Mouse (Mus musculus) heart, adult 18-20 months (tissue): ENCODE results near the gene Vps13c. TPM values are rescaled to one million over a fixed set of nuclear protein-coding genes. Genes with fewer than 3 reads are reported as not detected.

Source experiments
- DNase-seq, 2 experiments: peaks; one replicate each; pipeline ENCODE4 v3.0.0; 2021 to 2022; ENCODE audit warnings: mixed read lengths in 1 of 2
- total RNA-seq, 2 experiments: library from RNA; stranded (reverse); gene quantifications; 2 replicates each; pipeline ENCODE4 v1.2.3; 2021

Gene Vps13c
- total RNA-seq, 2 experiments from 2014 or later, result 48.4 to 50.0 TPM

DNA sequence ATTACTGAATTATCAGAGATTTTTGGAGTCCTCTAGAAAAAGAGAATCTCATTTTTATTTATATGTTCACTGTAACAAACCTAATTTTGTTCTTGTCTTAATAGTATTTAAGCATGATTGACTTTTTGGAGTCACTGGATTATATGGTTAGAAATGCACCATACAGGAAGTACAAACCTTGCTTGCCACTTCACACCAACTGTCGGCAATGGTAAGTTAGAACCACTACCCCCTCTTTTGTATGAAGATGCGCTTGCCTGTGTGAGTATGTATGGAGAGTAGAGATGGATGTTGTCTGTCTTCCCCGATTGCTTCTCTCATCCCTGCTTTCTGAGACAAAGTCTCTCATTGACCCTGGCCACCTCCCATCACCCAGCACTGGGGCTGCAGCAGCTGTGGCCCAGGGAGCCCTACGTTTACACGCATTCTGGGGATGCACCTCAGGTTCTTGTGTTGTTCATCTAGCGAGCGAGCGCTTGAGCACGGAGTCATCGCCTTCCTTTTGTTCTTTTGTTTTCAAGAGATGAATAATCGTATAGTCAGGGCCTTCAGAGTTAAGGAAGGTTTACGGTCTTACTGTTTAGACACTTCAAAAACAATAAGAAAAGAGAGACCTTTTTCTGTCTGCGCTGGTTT, 43.3 kb downstream of the Vps13c start:
- DNase-seq, result no peak

DNA sequence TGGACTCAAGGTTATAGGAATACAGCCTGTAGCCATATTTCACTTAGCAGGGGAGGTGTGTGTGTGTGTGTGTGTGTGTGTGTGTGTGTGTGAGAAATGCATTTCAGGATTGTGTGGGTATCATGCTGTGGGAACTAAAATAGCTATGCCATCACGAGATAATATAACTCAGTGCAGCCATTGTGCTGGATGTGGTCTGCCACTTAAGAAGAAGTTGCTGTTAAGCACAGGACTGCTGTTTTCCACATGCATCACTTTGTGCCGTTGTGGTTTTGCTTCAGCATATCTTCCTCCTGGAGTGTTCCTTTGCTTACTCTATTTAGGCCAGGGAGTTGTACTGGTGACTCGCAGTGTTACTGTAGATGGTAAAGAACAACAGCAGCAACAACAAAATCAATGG, 43.9 kb downstream of the Vps13c start:
- DNase-seq, result no peak

DNA sequence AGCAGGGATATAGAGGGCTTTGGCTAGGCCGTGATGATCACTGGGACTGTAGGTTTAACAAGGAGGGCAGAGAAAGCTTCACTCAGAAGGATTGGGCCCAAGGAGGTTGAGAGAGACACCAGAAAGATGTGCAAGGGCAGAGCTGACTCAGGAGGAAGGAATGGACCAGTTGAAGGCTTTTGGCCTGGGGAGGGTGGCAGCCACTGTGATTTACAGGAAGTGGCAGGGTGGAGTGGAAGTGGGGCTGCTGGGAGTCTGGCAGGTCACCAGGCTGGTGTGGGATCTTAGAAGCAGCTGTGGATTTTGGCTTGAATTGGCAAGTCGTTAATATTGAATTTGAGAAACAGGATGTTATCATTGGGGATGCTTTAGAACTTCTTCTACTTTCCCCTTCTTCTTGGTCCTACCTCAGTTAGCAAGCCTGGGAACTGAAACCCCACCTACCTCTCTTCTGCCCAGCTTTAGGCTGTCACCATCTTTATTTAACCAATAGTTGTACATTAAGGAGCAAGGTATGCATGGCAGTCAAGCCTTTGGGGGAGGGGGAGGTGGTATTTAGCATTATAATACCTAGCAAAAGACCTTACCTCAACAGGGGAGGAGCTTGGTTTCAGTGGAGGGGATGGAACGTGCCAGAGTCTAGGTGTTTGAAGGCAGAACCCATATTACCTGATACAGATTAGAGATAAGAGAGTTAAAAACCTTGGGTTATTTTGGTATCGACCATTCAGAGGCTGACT, 47.0 kb downstream of the Vps13c start:
- DNase-seq, result peak; percentile 59 to 69

DNA sequence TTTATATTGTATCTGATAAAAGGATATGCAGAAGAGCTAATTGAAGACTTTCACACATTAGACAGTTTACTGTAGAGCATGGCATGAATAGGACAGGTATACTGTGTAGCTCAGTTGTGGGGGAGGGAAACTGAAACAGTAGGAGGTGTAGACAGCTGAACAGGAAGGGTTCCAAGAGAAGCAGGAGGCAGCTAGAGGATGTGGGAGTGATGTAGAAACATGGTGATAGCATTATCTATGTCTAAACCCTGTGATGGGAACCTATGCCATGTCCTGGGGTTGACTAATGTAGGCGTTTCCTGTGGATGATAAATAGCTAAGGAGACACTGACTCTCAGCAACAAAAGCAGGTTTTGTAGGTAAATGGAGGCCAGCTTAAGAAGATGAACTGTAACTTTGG, 53.3 kb downstream of the Vps13c start:
- DNase-seq, result no peak

DNA sequence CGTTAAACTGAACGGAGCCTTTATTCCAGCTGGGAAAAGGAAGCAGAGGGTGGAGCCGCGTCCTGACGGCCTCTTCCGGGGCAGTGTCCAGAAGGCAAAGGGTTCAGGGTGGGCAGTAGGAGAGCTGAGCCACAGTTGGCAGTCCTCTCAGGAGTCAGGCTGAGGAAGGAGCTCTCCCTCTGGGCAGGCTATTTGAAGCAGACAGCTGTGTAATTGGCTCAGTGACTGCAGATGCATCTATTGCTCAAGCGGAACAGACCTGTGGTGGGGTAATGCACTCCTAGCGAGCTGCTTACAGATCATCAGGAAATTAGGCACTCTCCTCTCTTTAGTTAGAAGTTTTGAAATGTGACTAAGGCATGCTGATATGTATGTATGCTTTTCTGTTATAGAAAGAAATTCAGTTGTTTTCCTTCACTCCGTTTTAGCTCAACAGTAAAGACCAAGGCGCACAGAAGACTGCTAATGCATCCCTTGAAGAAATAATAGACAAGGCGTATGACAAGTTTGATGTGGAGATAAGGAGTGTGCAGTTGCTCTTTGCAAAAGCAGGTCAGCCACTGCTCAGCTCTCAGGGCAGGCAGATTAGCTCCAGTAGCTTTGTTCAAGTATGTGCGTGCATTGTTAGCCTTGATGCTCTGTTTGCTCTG, 56.6 kb downstream of the Vps13c start:
- DNase-seq, result peak; percentile 10 to 19

DNA sequence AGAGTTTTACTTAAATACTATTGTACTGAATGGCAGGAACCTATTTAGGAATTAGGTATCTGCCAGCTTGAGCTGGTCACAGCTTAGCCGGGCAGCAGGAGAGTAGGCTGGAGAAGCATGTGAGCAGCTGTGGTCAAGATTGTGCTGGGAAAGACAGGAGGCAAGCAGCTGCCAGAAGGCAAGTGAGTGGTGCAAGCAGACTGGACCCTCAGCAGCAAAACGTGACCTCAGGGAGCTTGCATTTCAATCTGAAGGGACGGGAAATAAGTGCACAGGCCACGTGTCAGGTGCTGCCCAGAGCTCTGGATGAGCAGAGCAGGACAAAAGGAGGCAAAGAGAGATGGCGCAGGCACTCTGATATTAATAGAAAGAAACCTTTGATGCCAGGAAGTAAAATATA, 60.2 kb downstream of the Vps13c start:
- DNase-seq, result no peak

DNA sequence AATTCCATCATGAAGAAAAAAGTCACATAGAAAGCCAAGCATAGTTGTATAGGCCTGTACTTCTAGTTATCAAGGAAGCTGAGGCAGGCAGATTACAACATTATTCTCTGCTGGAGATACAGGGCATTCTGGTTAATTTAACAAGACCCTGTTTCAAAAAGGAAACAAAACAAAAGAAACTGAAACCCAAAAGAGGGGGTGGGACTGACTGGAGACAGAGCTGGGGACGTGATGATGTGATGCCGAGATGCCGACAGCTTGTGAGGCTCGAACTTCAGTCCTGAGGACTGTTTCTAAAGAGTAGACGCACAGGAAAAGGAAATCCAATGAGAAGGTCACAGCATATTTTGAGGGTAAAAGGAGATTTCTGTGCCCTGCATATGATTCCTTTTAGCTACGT, 64.2 kb downstream of the Vps13c start:
- DNase-seq, result no peak

DNA sequence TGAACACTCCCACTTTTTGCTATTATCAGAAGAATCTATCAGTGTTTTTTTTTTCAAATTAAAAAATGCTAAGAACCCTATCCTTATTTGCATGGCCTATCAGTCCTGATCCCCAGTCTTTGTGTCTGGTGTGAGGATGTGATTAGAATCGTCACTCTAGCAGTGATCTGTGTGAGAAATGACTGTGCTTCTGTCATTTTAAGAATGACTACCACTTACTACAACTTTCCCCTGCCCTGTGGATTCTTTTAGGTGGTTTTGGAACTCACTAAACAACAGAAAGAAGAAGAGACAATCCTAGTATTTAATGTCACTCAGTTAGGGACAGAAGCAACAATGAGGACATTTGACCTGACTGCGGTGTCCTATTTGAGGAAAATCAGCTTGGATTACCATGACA, 65.3 kb downstream of the Vps13c start:
- no peak for DNase-seq

DNA sequence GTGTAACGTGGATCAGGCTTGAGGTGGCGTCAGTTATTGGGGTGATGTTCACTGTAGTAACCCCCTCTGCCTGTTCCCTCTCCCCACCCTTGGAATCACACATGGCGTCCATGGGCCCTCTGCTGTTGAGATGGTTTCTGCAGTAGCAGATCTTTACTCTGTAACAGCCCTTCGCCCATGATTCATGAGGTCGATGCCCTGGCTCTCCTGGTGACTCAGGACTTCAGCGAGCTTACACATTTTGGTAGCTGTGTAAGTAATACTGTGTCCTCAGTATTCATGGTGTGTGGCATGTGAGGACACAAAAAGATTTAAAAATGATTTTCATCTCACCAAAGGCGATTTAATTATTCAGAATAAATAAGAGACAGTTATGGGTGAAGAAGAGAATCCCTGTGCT, 74.5 kb downstream of the Vps13c start:
- no peak for DNase-seq

DNA sequence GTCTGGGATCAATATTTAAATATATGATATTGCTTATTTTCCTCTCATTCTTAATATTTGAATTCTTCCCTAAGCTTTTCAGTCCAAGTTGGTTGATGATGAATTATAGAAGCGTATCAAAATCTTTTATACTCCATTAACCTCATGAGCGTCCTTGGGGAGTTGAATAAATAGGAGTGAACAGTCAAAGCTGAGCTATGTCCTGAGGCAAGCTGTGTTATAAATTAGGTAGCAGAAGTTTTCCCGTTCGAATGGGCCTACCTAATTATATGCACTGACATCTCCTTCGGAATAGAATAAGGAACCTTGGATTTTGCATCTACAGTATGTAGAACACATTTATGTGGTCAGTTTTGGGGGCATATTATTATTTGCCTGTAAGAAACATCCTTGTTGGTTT, 82.2 kb downstream of the Vps13c start:
- no peak for DNase-seq

DNA sequence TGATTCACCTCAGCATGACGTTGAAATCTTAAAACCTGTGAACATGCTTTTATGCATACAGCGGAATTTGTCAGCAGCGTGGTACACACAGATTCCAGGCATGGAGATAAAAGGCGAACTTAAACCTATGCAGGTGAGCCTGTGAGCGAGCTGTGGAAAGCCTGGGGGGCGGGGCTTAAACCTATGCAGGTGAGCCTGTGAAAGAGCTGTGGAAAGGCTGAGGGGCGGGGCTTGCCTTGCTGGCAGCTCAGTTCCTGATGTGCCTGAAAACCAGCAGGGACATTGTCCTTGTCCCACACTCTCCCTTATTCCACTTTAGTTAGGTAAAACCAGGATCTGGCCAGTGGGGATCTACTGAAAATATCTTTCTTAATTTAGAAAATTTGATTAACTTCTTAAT, 90.4 kb downstream of the Vps13c start:
- DNase-seq, result no peak

DNA sequence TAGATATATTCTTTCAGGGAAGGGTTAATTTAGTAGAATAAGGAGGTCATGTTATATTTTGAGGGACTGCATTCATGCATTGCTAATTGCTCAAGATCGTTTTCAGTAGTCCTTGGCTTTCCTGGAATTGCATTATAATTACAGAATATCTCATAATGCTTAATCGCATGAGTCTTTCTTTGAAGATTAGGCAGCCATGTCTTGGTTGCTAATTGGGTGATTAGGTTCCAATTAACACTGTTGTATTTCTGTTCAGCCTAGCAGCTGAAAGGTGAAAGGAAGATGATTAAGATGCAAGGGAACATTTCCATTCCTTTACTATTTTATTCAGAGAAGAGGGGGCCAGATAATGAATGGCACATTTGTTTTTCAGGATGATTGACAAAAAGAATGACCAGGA, 97.1 kb downstream of the Vps13c start:
- DNase-seq, result no peak

DNA sequence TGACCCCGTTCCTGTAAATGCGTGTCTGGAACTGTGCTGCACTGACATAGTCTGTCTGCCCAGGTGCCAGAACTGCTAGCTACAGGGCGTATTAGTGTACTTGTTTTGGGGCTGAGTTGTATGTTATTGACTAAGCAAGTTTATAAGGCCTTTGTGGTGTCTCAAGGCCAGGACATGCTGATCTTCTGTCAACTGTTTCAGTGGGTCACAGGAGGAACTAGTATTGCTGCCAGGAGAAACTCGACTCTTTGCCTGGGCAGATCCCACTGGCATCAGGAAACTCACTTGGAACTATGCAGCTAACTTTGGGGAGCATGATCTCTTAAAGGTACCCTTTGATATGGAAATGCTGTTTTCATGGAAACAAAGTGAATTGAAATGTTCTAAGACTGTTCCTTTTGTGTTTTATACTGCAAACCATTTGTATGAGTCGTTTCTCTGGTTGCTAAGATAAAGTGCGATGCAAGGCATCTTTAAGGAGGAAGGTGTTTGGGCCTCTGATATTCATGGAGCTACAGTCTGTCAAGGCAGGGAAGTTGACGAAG, 115.3 kb downstream of the Vps13c start:
- DNase-seq, result no peak

DNA sequence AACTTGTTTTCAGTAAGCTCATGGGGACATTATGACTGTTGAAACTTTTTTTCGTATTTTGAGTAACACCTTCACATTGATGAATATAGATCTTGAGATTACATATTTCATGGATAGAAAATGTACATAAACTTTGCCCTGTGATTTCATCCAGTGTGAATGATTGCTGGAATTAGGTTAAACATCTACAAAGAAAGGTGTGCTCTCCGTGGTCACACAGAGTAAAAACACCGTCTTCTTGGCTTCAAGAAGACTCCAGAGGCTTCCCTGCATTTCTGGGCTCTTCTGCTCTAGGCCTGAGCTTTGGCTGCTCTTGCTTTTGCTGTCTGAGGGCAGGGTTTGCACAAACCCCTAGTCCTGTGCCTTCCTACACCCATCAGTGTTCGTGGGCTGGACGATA, 121.8 kb downstream of the Vps13c start:
- DNase-seq, result no peak

DNA sequence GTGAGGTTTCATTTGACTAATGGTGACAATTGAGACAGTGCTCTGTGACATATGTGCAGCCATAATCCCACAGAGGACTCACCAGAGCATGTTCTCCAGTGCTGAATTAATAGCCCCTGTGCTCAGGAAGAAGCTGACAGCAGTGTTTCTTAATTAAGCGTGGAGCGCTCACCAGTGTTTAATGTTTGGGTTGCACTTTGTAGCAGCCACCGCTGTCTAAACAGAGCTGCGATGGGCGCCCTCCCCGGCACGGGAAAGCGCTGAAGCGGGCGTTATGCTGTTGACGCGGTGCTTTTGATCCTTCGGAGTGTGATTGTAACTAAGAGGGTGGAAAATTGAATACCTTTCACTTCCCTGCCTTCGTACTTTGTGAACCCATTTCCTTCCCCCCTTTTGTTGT, 125.7 kb downstream of the Vps13c start:
- no peak for DNase-seq

DNA sequence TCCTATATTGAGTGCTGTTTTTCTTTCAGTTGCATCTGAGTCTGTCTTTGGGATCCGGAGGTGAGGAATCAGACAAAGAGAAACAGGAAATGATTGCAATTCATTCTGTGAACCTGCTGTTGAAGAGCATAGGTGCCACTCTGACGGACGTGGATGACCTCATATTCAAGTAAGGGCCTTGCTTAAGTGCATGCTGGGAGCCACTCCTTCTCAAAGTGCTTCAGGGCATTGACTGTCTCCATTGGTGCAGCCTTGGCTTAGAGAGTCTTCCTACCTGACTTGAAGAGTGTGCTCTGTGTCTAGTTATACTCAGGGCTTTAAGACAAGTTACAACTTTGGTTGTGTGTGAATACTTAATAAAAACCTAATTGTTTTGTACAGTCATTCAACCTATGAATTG, 126.8 kb downstream of the Vps13c start:
- no peak for DNase-seq

DNA sequence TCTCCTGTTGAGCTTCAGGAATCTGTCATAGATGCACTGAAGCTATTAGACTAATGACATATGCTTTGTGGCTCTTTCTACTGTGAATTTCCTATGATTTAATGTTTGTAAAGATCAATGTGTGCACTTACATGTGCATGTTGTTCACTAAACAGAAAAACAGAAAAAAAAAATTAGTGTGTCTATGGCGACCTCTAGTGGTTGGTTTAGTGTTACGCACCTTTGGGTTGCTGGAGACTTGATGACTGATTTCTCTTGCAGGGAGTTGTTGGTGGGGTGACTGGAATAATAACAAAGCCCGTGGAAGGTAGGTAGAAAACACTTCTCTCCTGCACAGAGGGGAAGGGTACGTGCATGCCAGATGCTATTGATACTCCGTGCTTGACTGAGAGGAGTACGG, 133.3 kb downstream of the Vps13c start:
- peak in 1 of 2 experiments; percentile 29 for DNase-seq

DNA sequence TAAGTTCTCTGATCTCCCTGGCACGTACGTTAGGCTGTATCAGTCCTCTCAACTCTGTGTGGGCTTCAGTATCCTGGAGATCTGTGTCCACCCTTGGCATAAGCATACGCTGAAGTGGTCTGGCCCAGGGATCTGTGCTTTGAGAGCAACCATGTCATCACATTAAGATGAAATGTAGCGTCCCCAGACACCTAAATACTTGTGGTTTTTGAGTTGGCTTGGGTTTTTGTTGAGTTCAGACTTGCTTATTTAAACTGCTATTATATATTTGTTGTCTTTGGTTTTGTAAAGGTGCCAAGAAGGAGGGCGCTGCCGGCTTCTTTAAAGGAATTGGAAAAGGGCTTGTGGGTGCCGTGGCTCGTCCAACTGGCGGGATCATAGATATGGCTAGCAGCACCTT, 135.3 kb downstream of the Vps13c start:
- no peak for DNase-seq

DNA sequence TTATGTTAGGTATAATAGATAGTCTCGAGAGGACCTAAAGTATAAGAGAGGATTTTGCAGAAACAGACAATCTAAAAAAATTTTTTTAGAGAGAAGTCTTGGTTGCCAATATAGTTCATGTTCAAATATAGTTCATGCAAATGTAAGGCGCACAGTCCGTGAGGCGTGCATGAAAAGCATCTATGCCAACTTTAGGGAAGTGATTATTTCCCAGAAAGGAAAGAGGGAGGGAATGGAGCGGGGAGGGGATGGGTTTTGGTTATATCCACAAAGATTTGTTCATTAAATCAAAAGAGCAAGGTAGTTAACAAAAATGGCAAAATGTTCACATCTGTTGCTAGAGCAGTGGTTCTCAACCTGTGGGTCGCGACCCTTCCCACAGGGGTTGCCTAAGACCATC, 166.4 kb downstream of the Vps13c start:
- DNase-seq, result no peak

DNA sequence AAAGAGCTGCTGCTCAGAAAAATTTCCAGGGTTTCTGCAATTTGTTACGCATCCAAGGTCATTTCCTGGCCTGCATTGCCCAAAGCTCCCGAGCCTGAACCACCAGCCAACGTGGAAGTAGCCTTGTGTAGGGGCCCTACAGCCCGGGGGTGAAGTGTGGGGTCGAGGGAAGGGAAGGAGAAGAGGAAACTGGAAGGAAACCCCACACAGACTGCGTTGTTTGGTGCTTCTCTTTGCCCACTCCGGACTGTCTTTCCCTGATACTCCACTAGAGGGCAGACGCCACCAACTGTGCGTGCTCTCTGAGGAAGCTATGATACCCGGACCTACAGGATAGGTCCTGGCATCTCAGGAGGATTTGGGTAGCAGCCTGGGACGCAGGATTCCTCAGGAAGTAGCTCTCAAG, 174.8 kb downstream of the Vps13c start:
- peak; percentile 80 to 92 for DNase-seq

DNA sequence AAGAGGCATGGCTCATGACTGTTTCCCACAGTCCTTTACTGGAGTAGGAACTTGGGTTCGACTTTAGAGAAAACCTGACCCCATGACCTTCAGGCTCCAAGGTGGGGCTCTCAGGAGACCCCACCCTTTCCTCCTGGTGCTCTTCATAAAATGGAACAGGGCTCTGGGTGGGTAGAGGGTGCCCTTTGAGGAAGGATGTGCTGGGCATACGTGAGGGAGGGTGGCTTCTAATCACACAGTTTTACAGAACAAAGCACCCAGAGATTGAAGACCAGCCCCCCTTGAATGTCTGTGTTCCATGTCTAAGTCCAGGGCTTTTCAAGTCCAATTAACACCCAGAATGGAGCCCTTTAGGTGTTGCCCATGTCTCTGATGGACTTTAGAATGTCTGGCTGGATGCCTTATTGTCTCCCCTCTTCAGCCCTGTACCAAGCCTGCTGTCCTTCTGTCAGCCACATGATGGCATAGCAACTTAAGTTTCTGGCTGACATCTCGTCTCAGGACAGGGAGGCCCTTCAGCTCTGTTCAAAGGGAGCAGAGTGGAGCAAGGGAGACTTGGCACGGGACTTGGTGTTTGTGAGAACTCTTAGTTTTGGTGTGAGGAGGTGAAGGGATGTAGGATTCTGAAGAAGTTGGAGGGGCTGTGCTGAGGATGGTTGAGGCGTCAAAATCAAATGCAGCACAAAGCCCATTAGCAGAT, 176.2 kb downstream of the Vps13c start:
- DNase-seq, result peak; percentile 68 to 71

DNA sequence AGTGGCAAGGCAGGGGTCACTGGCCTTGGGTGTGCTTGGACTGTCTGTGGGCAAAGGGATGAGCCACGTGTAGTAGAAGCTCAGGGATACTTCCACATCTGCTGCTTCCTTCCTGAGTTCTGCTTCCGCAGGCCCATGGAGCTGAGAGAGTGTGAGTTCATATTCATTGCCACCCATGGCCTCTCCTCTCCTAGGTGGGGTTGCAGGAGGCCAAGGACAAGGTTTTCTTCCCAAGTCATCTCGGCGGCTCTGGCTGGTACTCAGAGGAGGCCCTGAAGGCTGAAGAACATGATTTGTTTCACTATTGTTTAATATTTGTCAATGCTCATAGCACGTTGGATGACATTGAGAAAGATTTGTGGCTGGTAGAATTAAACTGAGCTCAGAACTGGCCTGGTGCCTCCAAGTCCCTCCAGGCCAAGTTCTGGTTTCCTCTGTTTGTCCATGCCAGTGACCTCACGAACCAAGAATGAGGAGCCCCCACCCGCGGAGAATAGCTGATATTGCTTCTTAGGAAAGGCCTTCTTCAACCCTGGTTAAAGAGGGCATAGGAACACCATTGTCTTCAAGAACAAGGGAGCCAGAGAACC, 180.7 kb downstream of the Vps13c start:
- DNase-seq, result peak; percentile 56 to 72
